Mouse (Mus musculus) brain, embryonic 14.5 days (tissue): ENCODE data around the gene Ldlrap1.

Experiments used
- CTCF ChIP-seq: fragments of 200-500 bp; IDR thresholded peaks from 2 replicates; pipeline ENCODE4 v1.5.1; 2012; ENCODE audit warnings: inconsistent platforms, mild to moderate bottlenecking, moderate library complexity, borderline replicate concordance; ENCODE audit not compliant: insufficient read depth, insufficient read length; ENCODE audit errors: extremely low read depth
- POLR2A ChIP-seq: fragments of 200-500 bp; IDR thresholded peaks from 2 replicates; pipeline ENCODE4 v1.6.1; 2012; ENCODE audit warnings: mild to moderate bottlenecking, inconsistent platforms, borderline replicate concordance; ENCODE audit not compliant: poor library complexity, insufficient read depth, insufficient read length, severe bottlenecking; ENCODE audit errors: extremely low read depth

DNA sequence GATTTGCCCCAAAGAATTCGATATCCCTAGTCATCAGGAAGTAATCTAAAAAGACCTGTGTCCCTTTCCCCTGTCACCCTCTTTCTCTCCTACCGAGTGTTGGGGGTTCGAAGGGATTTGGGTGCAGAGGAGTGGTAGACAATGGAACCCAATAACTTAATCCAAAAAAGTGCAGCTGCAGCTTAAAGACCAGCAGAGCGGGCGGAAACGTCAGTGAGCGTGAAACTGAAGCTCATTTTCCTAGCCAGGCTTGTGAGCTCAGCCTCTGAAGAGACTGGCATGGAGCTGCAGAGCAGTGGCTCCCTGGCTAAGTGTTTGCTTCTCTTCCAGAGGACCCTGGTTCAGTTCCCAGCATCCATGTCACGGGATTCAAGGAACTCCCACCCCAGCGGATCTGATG, 34.5 kb downstream of the Ldlrap1 start:
- TF ChIP-seq POLR2A (no peak), CTCF (no peak)
